Comparison of ENCODE assay signal across 8 mouse cellular contexts in the genomic region with DNA sequence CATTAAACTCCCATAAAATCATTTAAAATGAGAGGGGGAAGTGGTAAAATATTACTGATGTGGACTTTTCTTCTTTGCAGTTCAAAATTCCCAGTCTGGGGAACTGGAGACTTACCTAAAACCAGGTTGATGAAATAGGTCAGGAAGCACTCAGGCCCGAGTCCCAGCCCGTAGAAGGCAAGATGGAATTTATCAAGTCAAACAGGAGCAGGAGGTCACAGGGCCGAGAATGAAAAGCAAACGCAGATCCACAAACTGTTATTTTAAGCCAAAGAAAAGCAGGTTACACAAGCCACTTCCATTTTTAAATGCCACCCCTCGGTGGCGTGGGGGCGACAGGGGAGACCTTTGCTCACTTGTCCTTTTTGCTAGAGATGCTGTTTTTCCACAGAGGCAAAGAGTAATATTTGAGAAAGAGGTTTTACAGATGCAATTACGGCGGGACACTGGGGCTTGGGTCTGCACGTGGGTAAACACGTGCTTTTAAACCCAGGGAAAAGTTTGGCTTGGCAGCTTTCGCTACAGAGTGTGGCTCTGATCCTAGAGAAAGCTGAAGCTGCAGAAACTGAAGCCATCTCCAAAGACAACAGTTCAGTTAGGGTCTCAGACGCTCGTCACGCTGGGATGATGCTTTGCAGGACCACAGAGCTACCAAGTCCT.
DNase-seq lines count a peak whose midpoint lies in the region; ATAC-seq and TF ChIP-seq lines count a peak whose summit lies in the region.

No protein-coding gene starts in this region.

- H3K27ac ChIP-seq in midbrain, embryonic 14.5 days (replicated peaks; ENCODE audit: low read depth, low read length) = no peak overlapping the region
- no peak overlapping the region for H3K27ac ChIP-seq in midbrain, embryonic 13.5 days
- no peak overlapping the region for H3K27ac ChIP-seq in embryonic facial prominence, embryonic 15.5 days (replicated peaks)
- H3K27ac ChIP-seq in kidney, adult 2 months (ENCODE audit: insufficient read depth, low read depth, low read length) = no peak overlapping the region

- no peak overlapping the region for H3K9ac ChIP-seq in midbrain, embryonic 14.5 days (replicated peaks; ENCODE audit: low read length)
- H3K9ac ChIP-seq in midbrain, embryonic 13.5 days (replicated peaks) = no peak overlapping the region
- H3K9ac ChIP-seq in embryonic facial prominence, embryonic 15.5 days = no peak overlapping the region

- H3K4me2 ChIP-seq in midbrain, embryonic 14.5 days (ENCODE audit: low read length) = no peak overlapping the region
- no peak overlapping the region for H3K4me2 ChIP-seq in midbrain, embryonic 13.5 days (replicated peaks)
- peak overlapping the region; percentile 30; the same call in 1 of the 2 replicates for H3K4me2 ChIP-seq in embryonic facial prominence, embryonic 15.5 days (replicated peaks)

- H3K27me3 ChIP-seq in midbrain, embryonic 14.5 days (ENCODE audit: control insufficient read depth, insufficient read depth, low read length) = no peaks in the 10 kb centered on the region
- H3K27me3 ChIP-seq in midbrain, embryonic 13.5 days = no peaks in the 10 kb centered on the region
- H3K27me3 ChIP-seq in embryonic facial prominence, embryonic 15.5 days = no peaks in the 10 kb centered on the region
- no peaks in the 10 kb centered on the region for H3K27me3 ChIP-seq in kidney, adult 2 months (replicated peaks; ENCODE audit: control insufficient read depth, insufficient read depth, low read length)

- no peak for ATAC-seq in midbrain, embryonic 14.5 days (ENCODE audit: low FRiP score, low TSS enrichment)
- ATAC-seq in midbrain, embryonic 13.5 days = no peak
- no peak for ATAC-seq in embryonic facial prominence, embryonic 15.5 days (ENCODE audit: insufficient number of reproducible peaks, low FRiP score, low TSS enrichment, low read depth)
- no peak for ATAC-seq in megakaryocyte, adult 5-6 weeks (ENCODE audit: poor library complexity, severe bottlenecking)

- 80% methylated on average over 15 of the region's 15 CpGs for WGBS in midbrain, embryonic 14.5 days
- WGBS in midbrain, embryonic 13.5 days = 79% methylated on average over 15 of the region's 15 CpGs
- WGBS in embryonic facial prominence, embryonic 15.5 days = 28% methylated on average over 15 of the region's 15 CpGs
- WGBS in kidney, adult 2 months = 26% methylated on average over 15 of the region's 15 CpGs

- peak; percentile 15 for DNase-seq in midbrain, embryonic 14.5 days
- DNase-seq in kidney, adult 2 months = peak; percentile 61
- peak; percentile 9 for DNase-seq in lung, postnatal 14 days
- no peak for DNase-seq in c-Kit-positive CD71-positive TER-119-positive erythroid progenitor cells, embryonic 14.5 days (ENCODE audit: low spot score)
- no peak for DNase-seq in cerebellum, postnatal 4 days (ENCODE audit: low spot score in 2 of 2)

- H3K4me1 ChIP-seq in midbrain, embryonic 14.5 days (ENCODE audit: control insufficient read depth, insufficient read depth, low read length) = no peaks in the 10 kb centered on the region
- no peaks in the 10 kb centered on the region for H3K4me1 ChIP-seq in midbrain, embryonic 13.5 days (replicated peaks)
- H3K4me1 ChIP-seq in embryonic facial prominence, embryonic 15.5 days = peaks cover 9% of the 10 kb centered on the region; the same call in 1 of the 2 replicates
- no peaks in the 10 kb centered on the region for H3K4me1 ChIP-seq in kidney, adult 2 months (ENCODE audit: control insufficient read depth, insufficient read depth, low read length)

- no peak for TF ChIP-seq CTCF in kidney, adult 2 months (conservative IDR thresholded peaks at IDR 0.05; ENCODE audit: insufficient read depth, insufficient read length, low read depth, low read length)

- TF ChIP-seq POLR2A in kidney, adult 2 months (IDR thresholded peaks at IDR 0.05; ENCODE audit: low read depth, low read length) = no peak

- no peaks in the 10 kb centered on the region for H3K9me3 ChIP-seq in midbrain, embryonic 14.5 days (ENCODE audit: control insufficient read depth, low read length)
- H3K9me3 ChIP-seq in midbrain, embryonic 13.5 days = no peaks in the 10 kb centered on the region
- no peaks in the 10 kb centered on the region for H3K9me3 ChIP-seq in embryonic facial prominence, embryonic 15.5 days (replicated peaks)

- H3K36me3 ChIP-seq in midbrain, embryonic 14.5 days (ENCODE audit: control insufficient read depth, insufficient read depth, low read length) = no peaks in the 10 kb centered on the region
- H3K36me3 ChIP-seq in midbrain, embryonic 13.5 days = no peaks in the 10 kb centered on the region
- no peaks in the 10 kb centered on the region for H3K36me3 ChIP-seq in embryonic facial prominence, embryonic 15.5 days
- H3K36me3 ChIP-seq in kidney, adult 2 months (ENCODE audit: control insufficient read depth, insufficient read depth, low read length) = no peaks in the 10 kb centered on the region

- H3K4me3 ChIP-seq in midbrain, embryonic 14.5 days (replicated peaks; ENCODE audit: low read depth, low read length) = no peak overlapping the region
- H3K4me3 ChIP-seq in midbrain, embryonic 13.5 days (replicated peaks) = no peak overlapping the region
- H3K4me3 ChIP-seq in embryonic facial prominence, embryonic 15.5 days (replicated peaks) = no peak overlapping the region
- H3K4me3 ChIP-seq in kidney, adult 2 months (ENCODE audit: insufficient read depth, low read depth, low read length) = no peak overlapping the region

Comparison
In these comparisons a context has a peak if more than half of its experiments do, and no peak if none do; other contexts are left out.
1. DNase-seq: peak in midbrain, embryonic 14.5 days (single experiment), kidney, adult 2 months (single experiment) and lung, postnatal 14 days (single experiment); none in c-Kit-positive CD71-positive TER-119-positive erythroid progenitor cells, embryonic 14.5 days (single experiment) and cerebellum, postnatal 4 days (0 of 2).